Mouse (Mus musculus): ENCODE data around the gene Nfix. TPM values are rescaled to one million over a fixed set of nuclear protein-coding genes. Genes with fewer than 3 reads are reported as not detected.
A peak's percentile ranks its signal among the peaks of the same experiment; 100 is the strongest.
"Not testable (repeated sequence)": the region's sequence is repeated elsewhere in the genome, so short reads cannot be mapped to it uniquely, and the experiment has no call there.

Gene Nfix
- total RNA-seq, 2 experiments from 2014 or later, result 12.0 to 44.4 TPM

DNA sequence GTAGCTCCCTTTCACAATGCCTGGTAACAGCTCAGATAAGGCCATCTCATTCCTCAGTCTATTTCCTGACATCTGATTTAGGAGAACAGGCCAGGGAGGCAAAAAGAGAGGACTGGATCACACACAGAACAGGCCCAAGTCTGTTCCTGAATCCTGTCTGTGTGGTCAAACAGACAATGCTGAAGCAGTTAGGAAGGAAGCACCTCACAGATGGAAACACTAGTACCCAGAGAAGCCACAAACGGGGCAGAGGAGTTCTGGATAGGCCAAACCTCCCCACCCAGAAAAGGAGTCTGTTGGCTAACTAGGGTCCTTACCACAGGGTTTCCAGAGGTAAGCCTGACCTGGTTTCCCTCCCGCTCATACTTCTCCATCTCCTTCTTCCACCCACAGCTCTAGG is 117.9 kb downstream of the Nfix start:
- ATAC-seq (replicated peaks; ENCODE audit: poor library complexity), result peak; percentile 47

DNA sequence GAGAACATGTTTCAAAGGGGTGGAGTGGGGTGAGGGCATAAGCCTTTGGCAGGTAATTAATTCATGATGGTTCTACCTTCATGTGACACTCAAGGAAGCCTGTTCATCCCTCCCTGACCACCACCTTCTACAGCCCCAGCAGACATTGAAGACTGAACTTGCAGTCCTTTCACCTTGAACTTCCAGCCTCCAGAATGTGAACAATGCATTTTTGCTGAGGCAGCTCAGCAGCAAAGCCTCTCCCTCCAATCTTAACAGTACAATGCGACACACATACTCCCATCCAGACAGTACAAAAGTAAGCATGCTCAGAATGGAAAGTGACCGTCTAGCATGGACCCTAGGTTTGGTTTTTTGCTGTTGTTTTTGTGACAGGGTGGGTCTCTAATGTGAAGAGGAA is 118.7 kb downstream of the Nfix start:
- no peak for ATAC-seq (replicated peaks; ENCODE audit: poor library complexity)

DNA sequence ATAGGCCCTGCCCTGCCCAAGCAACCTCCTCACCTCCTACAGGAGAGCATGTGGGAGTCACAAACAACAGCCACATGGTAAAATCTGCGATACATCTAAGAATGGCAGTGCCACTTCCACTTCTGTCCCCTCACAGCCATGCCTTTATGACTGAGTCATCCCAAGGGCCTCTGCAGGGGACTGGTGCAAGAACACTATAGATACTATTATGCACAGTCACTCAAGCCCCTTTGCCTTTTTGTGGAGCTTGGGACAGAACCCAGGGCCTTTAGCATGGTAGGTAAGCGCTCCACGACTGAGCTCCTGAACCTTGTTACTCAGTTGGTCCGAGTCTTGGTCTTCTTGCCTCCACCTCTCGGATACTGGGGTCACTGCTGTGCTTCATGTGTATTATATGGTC is 122.8 kb downstream of the Nfix start:
- peak; percentile 42 for ATAC-seq (replicated peaks; ENCODE audit: poor library complexity)

DNA sequence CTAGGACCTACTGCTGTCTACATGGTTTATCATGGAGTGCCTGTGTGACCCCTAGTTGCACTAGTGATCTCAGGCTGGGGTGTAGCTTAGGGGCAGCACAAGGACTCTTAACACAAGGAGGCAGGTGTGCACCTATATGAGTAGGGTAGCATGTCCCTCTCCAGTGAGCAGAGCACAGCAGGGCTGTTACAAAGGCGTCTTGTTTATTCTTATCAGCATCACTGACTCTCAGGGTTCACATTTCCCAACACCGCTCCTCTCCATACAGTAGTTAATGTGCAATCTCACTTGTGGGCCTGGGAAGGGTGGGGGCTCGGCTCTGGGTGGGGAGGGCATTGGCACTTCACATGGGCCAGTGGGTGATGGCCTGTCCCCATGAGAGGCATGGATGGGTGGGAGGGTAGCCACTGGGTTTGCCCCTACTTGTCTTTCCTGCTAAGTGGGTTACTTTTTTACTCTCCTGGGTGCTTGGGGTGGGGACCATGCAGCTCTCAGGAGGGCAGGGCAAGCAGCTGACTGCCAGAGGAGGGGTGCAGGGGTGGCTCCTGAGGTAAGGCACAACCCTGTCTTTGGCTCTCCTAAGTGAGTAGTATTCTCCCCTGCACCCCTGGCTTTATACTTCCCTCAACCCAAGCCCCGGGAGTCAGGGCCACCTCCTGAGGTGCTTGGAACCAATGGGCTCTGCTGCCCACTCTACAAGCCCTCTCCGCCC is 129.7 kb downstream of the Nfix start:
- ATAC-seq (replicated peaks; ENCODE audit: poor library complexity), result not testable (repeated sequence)

DNA sequence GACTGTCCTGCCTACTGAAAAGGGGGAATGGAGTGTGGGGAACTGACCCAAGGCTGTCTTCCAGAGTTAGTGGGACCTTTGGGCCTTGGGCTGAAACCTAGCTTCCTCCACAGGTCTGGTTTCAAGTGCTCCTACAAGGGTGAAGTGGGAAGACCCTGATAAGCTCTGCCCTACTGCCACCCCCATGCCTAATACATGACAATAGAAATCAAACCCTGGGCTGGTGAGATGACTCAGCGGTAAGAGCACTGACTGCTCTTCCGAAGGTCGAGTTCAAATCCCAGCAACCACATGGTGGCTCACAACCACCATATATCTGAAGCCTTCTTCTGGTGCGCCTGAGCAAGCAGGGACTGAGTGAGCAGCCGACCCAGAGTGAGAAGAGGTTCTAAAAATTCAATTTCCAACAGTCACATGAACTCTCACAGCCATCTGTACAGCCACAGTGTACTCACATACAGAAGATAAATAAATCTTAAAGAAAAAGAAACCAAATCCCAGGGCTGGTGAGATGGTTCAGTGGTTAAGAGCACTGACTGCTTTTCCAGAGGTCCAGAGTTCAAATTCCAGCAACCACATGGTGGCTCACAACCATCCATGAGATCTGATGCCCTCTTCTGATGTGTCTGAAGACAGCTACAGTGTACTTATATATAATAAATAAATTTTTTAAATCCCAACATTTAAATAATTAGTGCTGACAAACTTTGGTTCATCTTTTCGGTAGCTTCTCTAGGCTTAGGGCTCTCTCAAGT is 131.2 kb downstream of the Nfix start:
- ATAC-seq (replicated peaks; ENCODE audit: poor library complexity), result no peak

DNA sequence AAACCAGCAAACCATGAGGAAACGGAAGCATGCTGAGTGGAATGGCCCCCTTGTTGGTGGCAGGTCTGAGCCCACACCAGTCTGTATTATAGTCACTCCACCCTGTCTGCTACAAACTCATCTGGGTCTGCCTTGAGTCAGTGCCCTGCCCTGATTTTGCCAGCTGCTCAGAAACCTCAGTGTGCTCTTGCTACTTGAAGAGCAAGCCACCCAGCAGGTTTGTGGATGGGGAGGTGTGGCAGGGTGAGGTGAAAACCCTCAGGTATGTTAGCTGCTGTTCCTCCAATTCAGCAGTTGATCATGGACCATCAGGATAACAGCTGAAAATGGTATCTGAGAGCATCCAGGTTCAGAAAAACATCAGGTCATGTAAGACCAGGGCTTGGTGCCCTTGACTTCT is 132.1 kb downstream of the Nfix start:
- ATAC-seq (replicated peaks; ENCODE audit: poor library complexity), result no peak

DNA sequence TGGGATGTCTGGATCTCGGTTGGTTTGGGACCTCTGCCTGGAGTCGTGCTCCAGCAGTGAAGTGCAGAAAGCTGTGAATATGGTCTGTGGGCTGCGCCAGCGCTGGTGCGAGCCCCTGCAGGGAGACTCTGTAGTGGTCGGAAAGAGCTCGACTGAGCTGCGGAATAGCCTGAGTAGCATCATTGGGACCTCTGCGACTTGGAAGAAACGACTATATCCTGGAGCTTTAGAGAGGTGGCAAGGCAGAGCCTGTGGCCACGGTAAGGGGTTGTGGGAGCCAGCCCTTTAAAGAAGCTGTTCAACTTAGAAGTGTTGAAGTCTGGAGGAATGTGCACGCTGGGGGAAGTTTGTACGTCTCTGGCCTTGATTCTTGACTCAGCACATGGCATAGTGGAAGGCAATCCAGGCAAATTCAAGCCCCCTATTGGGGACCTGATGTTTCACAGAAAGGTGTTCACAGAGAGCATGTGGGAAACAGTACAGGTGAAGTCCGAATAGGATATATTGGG is 134.7 kb downstream of the Nfix start:
- no peak for ATAC-seq (replicated peaks; ENCODE audit: poor library complexity)

DNA sequence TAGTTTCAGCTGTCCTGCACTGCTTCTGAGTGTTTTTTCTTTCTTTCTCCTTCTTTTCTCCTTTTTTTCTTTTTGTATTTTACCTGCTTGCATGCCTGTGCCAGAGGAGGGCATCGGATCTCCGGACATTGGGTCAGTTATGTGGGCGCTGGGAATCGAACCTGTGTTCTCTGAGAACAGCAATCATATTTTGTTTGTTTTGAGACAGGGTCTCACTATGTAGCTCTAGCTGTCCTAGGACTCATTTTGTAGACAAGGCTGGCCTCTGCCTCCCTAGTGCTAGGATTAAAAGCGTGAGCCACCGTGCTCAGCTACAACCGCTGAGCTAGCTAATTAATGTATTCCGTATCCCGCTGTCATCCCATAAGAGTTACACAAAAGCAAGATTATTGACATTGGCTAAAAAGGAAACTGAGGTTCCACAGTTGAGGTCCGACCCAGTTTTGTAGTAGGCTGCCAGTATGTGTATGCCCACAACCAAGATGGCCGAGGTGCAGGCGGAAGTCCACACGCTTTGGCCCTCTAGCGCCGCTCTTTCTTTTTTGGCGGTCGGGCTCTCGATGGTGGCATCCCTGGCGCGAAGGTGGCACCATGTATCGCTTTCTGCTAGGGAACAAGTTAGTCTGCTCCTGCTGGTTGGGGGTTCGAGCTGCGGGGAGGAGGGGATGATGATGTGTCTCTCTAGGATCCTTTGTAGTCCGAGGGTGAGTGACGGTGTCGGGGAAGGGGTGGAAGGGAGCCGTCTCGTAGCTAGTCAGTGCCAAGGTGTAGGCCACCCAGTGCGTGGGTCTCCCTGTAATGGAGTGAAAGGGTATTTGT is 135.4 kb downstream of the Nfix start:
- ATAC-seq (replicated peaks; ENCODE audit: poor library complexity), result peak; percentile 24

DNA sequence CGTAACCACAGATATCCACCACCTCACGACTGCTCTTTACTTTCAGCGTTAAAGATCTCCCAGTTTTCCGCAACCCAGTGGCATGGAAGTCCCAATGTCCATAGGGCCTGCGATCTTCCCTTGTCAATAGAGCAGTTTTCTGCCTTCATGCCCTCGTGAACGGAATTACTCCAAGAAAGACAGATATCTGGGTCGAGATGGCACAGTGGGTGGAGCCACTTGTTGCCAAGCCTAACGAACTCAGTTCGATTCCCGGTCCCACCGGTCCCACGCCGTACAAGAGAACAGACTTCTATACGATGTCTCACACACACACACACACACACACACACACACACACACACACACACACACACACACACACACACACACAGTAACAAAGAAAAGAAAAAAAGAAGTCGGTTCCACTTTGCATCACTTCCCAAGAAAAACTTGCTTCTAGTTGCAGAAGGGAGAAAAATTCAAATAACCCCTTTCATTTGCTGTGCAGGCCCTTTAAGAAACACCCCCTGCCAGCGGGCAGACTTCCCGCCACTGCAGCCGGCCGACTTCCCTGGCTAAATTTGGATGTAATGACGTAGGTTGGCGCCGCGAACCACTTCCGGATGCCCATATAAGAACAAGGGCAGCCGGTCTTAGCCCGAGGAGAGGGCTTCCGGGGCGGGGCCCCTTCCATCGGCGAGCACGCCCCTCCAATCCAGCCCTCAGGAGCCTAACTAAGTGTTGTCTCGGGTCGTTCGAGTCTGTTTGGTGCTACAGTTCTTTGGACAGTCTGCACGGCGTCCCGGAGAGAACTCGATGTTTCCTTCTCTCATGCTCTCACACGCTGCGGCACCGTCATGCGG is 136.4 kb downstream of the Nfix start:
- ATAC-seq (replicated peaks; ENCODE audit: poor library complexity), result peak; percentile 45

DNA sequence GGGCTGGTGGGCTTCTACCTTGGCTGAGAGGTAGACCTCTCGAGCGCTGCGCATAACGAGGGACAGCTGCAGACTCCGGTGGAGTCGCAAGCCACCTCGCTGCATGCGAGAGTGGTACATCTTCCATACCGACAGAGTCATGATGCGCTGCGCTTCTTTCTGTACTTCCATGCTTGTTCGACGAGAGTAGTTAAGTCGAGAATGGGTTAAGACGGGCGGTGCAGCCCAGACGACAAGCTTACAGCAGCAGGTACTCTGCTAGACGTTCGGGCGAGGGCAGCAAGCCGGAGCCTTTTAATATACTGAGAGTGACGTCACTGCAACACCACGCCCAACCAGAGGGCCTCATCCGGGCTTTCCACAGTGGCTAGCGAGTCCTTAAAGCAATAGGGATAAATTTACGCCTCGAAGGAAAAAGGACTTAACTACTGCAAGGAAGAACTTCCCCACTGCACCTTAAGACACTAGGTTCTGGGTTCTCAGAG is 137.5 kb downstream of the Nfix start, which contains the start of gene Ier2:
Gene Ier2 (minus strand): TSS at position 272 of the 485 bp plus-strand sequence.
- ATAC-seq (replicated peaks; ENCODE audit: poor library complexity), result peak; percentile 42

DNA sequence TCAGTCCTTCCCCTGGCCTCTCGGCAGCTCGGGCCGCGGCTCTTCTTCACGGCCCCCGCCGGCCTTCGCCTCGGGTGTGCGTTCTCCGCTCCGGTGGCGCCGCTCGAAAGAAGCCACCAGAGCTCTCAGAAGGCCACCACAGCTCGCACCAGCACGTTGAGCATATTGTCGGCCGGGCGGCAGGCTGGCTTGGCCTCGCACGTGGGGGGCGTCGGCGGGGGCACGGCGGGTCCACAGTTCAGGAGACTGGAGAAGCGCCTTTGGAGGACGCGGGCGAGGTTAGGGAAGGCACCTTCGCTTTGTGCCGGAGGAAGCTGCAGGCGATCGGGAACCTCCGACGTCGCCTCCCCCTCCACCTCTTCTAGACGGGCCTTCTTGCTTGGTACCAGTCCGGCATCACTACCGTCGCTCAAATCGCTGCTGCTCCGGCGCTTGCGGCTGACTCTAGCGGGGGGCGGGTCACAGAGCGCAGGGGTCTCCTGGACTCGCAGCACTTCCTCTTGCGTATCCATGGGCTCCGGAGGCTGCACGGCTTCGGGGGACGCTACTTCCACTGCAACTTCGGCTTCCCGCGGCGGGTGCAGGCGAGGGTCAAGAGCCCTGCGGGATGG is 138.1 kb downstream of the Nfix start:
- peak; percentile 10; the same call in 1 of the 2 replicates for ATAC-seq (replicated peaks; ENCODE audit: poor library complexity)

DNA sequence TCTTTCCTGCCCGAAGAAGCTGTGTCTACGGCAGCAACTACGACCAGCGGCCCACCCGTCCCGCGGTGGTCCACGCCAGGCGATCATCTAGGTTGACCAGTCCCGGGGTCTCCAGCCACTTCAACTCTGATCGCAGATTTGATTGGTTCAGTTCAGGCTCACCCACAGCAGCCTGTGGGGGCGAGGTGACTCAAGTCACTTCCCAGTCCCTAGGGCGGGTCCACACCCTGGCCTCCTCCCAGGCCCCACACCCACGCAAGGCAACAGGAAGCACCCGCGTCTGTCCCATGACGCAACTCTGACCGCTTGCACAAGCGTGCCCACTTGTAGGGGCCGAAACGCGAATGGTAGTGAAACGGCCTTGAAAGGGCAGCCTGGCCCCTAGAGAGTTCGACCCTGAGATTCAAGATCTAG is 138.7 kb downstream of the Nfix start:
- ATAC-seq (replicated peaks; ENCODE audit: poor library complexity), result peak; percentile 30

DNA sequence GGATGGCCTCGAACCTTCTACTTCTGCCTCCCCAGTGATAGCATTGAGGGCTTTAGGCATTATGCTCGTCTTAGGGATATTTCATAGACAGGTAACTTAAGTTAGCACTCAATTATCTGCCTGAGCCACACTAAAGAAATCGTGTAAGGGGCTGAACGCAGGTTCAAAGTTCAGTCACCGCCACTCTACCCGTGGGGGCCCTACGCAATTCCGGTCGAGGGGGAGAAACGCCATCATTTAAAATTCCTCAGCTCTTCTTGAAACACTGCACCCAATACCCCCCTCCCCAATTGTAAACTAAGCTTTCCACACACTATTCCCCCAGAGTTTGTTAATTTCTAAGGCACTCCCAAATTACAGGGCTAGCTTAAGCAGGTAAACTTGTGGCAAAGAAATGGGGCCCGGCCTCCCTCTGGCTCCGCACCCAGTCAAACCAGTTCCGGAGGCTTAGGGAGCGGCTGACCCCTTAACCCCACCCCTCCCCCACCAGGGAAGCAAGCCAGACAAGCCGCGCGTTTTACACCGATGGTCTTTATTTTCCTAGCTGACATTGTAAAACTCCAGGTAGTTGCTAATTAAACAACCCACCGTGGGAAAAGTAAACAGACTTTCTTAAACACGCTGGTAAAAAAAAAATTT is 139.2 kb downstream of the Nfix start:
- no peak for ATAC-seq (replicated peaks; ENCODE audit: poor library complexity)

DNA sequence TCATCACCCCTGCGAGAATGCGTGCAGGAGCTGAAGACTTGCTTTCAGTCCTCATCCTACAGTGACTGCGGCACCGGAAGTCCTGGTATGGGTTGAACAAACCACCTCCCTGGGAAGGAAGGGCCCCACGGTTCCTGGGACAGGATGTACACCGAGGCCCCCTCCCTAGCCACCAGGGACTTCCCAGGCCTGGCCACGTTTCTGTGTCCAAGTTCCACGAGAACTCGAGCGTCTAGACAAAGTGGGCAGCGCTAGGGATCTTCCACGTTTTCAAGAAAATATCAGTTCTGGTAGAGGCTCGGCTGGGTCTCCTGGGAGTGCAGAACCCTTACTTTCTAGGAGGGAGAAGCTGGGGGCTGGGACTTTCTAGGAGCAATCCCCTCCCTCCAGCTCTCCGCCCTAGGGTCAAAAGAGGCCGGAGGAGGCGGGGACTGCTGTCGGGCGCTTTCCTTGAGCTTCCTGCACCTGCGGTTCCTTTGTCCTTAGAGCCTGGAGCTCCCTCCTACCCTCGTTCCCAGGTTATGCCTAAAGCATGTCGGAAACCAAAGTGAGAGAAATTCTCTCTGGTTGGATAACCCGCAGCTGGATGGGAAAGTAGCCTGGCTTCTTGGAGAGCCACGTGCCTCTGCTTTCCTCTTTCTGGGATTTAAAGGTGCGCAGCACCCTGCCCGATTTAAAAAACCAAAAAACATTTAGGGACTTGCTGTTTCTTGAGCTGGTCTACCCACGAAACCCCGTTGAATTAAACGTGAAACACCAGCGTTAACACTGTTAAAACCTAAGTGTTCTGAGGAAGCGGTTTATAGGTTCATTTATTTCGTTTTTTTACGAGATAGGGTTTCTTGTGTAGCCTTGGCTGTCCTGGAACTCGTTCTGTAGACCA is 140.0 kb downstream of the Nfix start:
- peak; percentile 8; the same call in 1 of the 2 replicates for ATAC-seq (replicated peaks; ENCODE audit: poor library complexity)

DNA sequence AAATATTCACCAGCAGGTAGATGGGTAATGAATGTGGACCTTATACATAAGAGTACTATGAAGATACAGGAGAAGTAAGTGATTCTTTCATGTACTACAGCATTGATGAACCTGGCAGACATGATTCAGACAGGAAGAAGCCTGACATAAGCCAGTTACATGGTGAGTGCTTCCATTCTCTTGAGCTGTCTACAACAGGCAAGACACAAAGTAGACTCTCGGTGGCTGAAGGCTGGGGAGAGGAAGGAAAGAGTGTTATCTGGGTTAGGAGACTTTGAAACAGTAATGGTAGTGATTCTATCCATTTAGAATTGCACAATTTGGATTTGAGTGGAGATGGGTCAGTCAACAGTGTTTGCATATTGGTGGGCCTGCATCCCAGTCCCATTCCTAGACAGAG is 141.2 kb downstream of the Nfix start:
- no peak for ATAC-seq (replicated peaks; ENCODE audit: poor library complexity)

DNA sequence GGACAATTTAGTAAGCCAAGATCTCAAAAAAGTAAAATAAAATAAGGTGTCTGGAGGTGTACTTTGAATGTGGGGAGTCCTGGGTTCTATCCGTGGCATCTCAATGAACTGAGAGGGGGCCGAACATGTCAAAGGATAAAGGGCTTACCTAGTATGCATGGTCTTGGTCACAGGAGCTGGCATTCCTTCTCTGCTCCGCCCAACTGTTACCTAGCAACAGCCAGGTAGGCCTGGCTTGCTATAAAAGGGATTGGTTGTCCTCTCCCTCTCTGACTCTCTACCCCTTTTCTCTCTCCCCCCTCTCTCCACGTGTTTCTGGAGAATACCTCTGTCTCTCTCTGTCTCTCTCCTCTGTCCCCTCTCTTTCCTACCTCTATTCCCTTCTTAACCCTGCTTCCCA is 142.5 kb downstream of the Nfix start:
- no peak for ATAC-seq (replicated peaks; ENCODE audit: poor library complexity)

DNA sequence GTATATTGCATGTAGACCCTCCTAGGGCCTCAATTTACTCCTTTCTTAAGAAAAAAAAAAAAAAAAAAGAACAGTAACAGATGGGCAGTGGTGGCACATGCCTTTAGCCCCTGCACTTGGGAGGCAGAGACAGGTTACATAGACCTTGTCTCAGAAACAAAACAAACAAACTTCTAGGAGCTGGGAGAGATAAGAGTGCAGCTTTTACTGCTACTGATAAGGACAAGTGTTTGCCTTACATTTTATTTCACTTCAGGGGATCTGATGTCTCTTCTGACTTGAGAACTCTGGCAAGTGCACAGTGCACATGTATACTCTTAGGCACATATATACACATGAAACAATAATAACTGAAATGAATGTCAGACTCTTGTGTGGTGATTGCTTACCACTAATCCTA is 142.9 kb downstream of the Nfix start:
- no peak for ATAC-seq (replicated peaks; ENCODE audit: poor library complexity)

DNA sequence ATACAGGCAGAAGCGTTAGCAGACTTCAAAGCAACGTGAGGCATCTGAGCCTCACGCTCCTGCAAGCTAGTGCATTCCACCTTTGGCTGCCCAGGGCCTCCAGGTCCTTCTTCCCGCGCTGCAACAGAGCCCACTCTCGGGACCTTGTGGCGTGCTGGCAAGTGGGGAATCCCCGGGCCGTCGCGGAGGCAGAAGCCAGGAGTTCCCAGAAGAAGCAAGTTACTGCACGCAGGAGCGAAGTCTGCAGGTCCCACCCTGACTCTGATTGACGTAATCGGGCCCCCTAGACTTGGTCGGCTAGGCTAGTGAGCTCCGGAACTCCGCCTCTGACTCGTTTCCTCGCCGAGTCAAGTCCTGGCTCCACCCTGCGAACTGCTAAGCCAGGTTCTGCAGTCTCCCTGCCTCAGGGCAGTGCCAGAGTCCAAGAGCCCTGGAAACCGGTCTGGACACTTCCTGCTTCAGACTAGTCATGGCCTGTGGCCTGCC is 143.5 kb downstream of the Nfix start:
- peak; percentile 59 for ATAC-seq (replicated peaks; ENCODE audit: poor library complexity)
